Mouse (Mus musculus) MEL (cell line): ENCODE measurements around the gene Fam222b. TPM values are rescaled to one million over a fixed set of nuclear protein-coding genes. Genes with fewer than 3 reads are reported as not detected.

Source experiments
- DNase-seq: peaks from one replicate; pipeline ENCODE4 v3.0.0; 2011; ENCODE audit warnings: low read depth, low spot score
- H3K27ac ChIP-seq: 2 replicates; pipeline ENCODE4 v1.5.1; 2012; ENCODE audit warnings: low read depth, mild to moderate bottlenecking, control low read depth, low read length, moderate library complexity; ENCODE audit not compliant: control insufficient read depth
- H3K27me3 ChIP-seq, 2 experiments: fragments of 150-350 bp in 1 of 2; sonication (generic) in 1 of 2; 2 replicates each; pipeline ENCODE4 v1.6.1; 2012; ENCODE audit warnings: low read length in 2 of 2, mild to moderate bottlenecking in 2 of 2, improper control_type of control experiment in 1 of 2, moderate library complexity in 1 of 2; ENCODE audit not compliant: insufficient read depth in 2 of 2, control insufficient read depth in 1 of 2
- H3K36me3 ChIP-seq, 2 experiments: 2 replicates each; pipeline ENCODE4 v1.6.1; 2012 to 2014; ENCODE audit warnings: low read length in 2 of 2, improper control_type of control experiment in 1 of 2, inconsistent platforms in 1 of 2, mild to moderate bottlenecking in 1 of 2; ENCODE audit not compliant: insufficient read depth in 2 of 2, control insufficient read depth in 1 of 2
- H3K4me1 ChIP-seq, 2 experiments: fragments of 150-350 bp in 1 of 2; sonication (generic) in 1 of 2; 2 replicates each; pipeline ENCODE4 v1.6.1; 2012; ENCODE audit warnings: low read length in 2 of 2, improper control_type of control experiment in 1 of 2, mild to moderate bottlenecking in 1 of 2; ENCODE audit not compliant: insufficient read depth in 2 of 2, control insufficient read depth in 1 of 2
- H3K4me3 ChIP-seq, 2 experiments: fragments of 150-350 bp in 1 of 2; sonication (generic) in 1 of 2; 2 replicates each; pipeline ENCODE4 v1.5.1; 2012; ENCODE audit warnings: low read depth in 2 of 2, low read length in 2 of 2, mild to moderate bottlenecking in 2 of 2, moderate library complexity in 2 of 2, control low read depth in 1 of 2, improper control_type of control experiment in 1 of 2; ENCODE audit not compliant: control insufficient read depth in 1 of 2, insufficient read depth in 1 of 2
- H3K79me2 ChIP-seq: 2 replicates; pipeline ENCODE4 v1.6.1; 2012; ENCODE audit warnings: mild to moderate bottlenecking, low read length, moderate library complexity; ENCODE audit not compliant: control insufficient read depth, poor library complexity, insufficient read depth
- H3K9ac ChIP-seq: 2 replicates; pipeline ENCODE4 v1.6.1; 2012; ENCODE audit warnings: low read depth, mild to moderate bottlenecking, control low read depth, low read length, moderate library complexity; ENCODE audit not compliant: control insufficient read depth, poor library complexity, severe bottlenecking
- H3K9me3 ChIP-seq: fragments of 150-350 bp; sonication (generic); replicated peaks from 2 replicates; pipeline ENCODE4 v1.6.1; 2012; ENCODE audit warnings: mild to moderate bottlenecking, low read length, improper control_type of control experiment, moderate library complexity; ENCODE audit not compliant: insufficient read depth
- BHLHE40 ChIP-seq: IDR thresholded peaks from 2 replicates; pipeline ENCODE4 v1.6.1; 2012; ENCODE audit warnings: low read depth, mild to moderate bottlenecking, inconsistent platforms, low read length, improper control_type of control experiment, borderline replicate concordance
- CHD1 ChIP-seq: IDR thresholded peaks from 2 replicates; pipeline ENCODE4 v1.6.1; 2012; ENCODE audit warnings: low read depth, mild to moderate bottlenecking, inconsistent platforms, low read length, improper control_type of control experiment
- CTCF ChIP-seq, 3 experiments: IDR thresholded peaks in 2 of 3; conservative IDR thresholded peaks in 1 of 3; 2 replicates each; pipeline ENCODE4 v1.5.1; 2011 to 2012; ENCODE audit warnings: low read length in 3 of 3, low read depth in 2 of 3, mild to moderate bottlenecking in 2 of 3, improper control_type of control experiment in 1 of 3, inconsistent platforms in 1 of 3, mixed read lengths in 1 of 3, moderate library complexity in 1 of 3; ENCODE audit not compliant: control insufficient read depth in 1 of 3, insufficient read depth in 1 of 3, poor library complexity in 1 of 3, severe bottlenecking in 1 of 3
- EP300 ChIP-seq, 2 experiments: IDR thresholded peaks; 2 replicates each; pipeline ENCODE4 v1.6.1; 2011; ENCODE audit warnings: improper control_type of control experiment in 2 of 2, low read length in 2 of 2, low read depth in 1 of 2, mild to moderate bottlenecking in 1 of 2
- ETS1 ChIP-seq: IDR thresholded peaks from 2 replicates; pipeline ENCODE4 v1.6.1; 2012; ENCODE audit warnings: low read depth, mild to moderate bottlenecking, inconsistent platforms, low read length, improper control_type of control experiment, moderate library complexity
- GATA1 ChIP-seq: IDR thresholded peaks from 2 replicates; pipeline ENCODE4 v1.6.1; 2011; ENCODE audit warnings: low read depth, low read length, improper control_type of control experiment
- JUND ChIP-seq: IDR thresholded peaks from 2 replicates; pipeline ENCODE4 v1.6.1; 2011; ENCODE audit warnings: low read depth, mild to moderate bottlenecking, improper control_type of control experiment, low read length
- MAFK ChIP-seq: IDR thresholded peaks from 2 replicates; pipeline ENCODE4 v1.6.1; 2011; ENCODE audit warnings: low read depth, mild to moderate bottlenecking, low read length, improper control_type of control experiment, borderline replicate concordance
- MAX ChIP-seq: IDR thresholded peaks from 2 replicates; pipeline ENCODE4 v1.6.1; 2011; ENCODE audit warnings: low read length, improper control_type of control experiment
- MAZ ChIP-seq: IDR thresholded peaks from 2 replicates; pipeline ENCODE4 v1.6.1; 2012; ENCODE audit warnings: low read depth, mild to moderate bottlenecking, inconsistent platforms, low read length, improper control_type of control experiment
- NRF1 ChIP-seq: IDR thresholded peaks from 2 replicates; pipeline ENCODE4 v1.6.1; 2014; ENCODE audit warnings: low read depth, mild to moderate bottlenecking, inconsistent platforms, low read length, improper control_type of control experiment, moderate library complexity; ENCODE audit not compliant: poor library complexity, insufficient read depth, severe bottlenecking
- RCOR1 ChIP-seq: IDR thresholded peaks from 2 replicates; pipeline ENCODE4 v1.6.1; 2012; ENCODE audit warnings: low read depth, mild to moderate bottlenecking, inconsistent platforms, low read length, improper control_type of control experiment
- SIN3A ChIP-seq: IDR thresholded peaks from 2 replicates; pipeline ENCODE4 v1.6.1; 2012; ENCODE audit warnings: low read length, improper control_type of control experiment, inconsistent platforms
- SMC3 ChIP-seq: IDR thresholded peaks from 2 replicates; pipeline ENCODE4 v1.6.1; 2011; ENCODE audit warnings: low read depth, low read length, improper control_type of control experiment
- TAL1 ChIP-seq: IDR thresholded peaks from 2 replicates; pipeline ENCODE4 v1.6.1; 2012; ENCODE audit warnings: mild to moderate bottlenecking, inconsistent platforms, low read length, moderate library complexity, mixed read lengths
- TCF12 ChIP-seq: IDR thresholded peaks from 2 replicates; pipeline ENCODE4 v1.6.1; 2014; ENCODE audit warnings: low read depth, mild to moderate bottlenecking, inconsistent platforms, low read length, improper control_type of control experiment, moderate library complexity
- ZKSCAN1 ChIP-seq: IDR thresholded peaks from 2 replicates; pipeline ENCODE4 v1.6.1; 2012; ENCODE audit warnings: low read depth, mild to moderate bottlenecking, inconsistent platforms, low read length, improper control_type of control experiment, moderate library complexity
- polyA plus RNA-seq, 2 experiments: library from polyadenylated mRNA; stranded (reverse) in 1 of 2; unstranded in 1 of 2; fragments of >175 nt in 1 of 2; fragments of >200 nt in 1 of 2; gene quantifications; 2 replicates each; pipeline versions ENCODE4 v1.2.1 to v1.2.4; 2012; ENCODE audit warnings: low replicate concordance in 2 of 2, low read depth in 1 of 2; ENCODE audit not compliant: insufficient read length in 2 of 2, insufficient read depth in 1 of 2, missing spikeins in 1 of 2
- total RNA-seq: library from RNA; depleted of rRNA; stranded (reverse); fragments of 300-350 nt; gene quantifications from 2 replicates; pipeline ENCODE4 v1.2.3, GENCODE M21; 2012

Gene Fam222b
- total and polyA plus RNA-seq, 3 experiments = 2.4 to 8.1 TPM; not detected in 1

GRCm38 (mm10) chr11:78065906-78066305 lies 28.6 kb upstream of the Fam222b start:
- Histone ChIP-seq H3K27me3 (no peaks in the 10 kb centered on the region), H3K9me3 (no peaks in the 10 kb centered on the region), H3K9ac (no peak overlapping the region), H3K4me3 (no peak overlapping the region), H3K4me1 (peaks cover 24 to 34% of the 10 kb centered on the region in 2 experiments), H3K27ac (peak overlapping the region; percentile 15; the same call in 1 of the 2 replicates), H3K36me3 (peaks cover 0 to 35% of the 10 kb centered on the region in 2 experiments; a peak in 2 of 4 replicates), H3K79me2 (no peaks in the 10 kb centered on the region)
- peak; percentile 58 for DNase-seq
- TF ChIP-seq ZKSCAN1 = no peak
- TF ChIP-seq SMC3 = no peak
- peak; percentile 81 for TF ChIP-seq TAL1
- no peak for TF ChIP-seq CHD1
- peak; percentile 88 for TF ChIP-seq ETS1
- no peak for TF ChIP-seq MAFK
- TF ChIP-seq BHLHE40 = 0 out of 2 replicates have a peak, but pooled peaks have one; percentile 39
- peak; percentile 64 for TF ChIP-seq GATA1
- TF ChIP-seq TCF12 = peak; percentile 91
- TF ChIP-seq MAZ = no peak
- peak; percentile 85 for TF ChIP-seq RCOR1
- TF ChIP-seq MAX = 0 out of 2 replicates have a peak, but pooled peaks have one; percentile 48
- TF ChIP-seq NRF1 = no peak
- peak; percentile 77 for TF ChIP-seq SIN3A
- TF ChIP-seq EP300 (IDR thresholded peaks at IDR 0.05; ENCODE audit: low read depth in 1 of 2, low read length in 2 of 2) = peak; percentile 64 to 89

GRCm38 (mm10) chr11:78066641-78067040 lies 27.8 kb upstream of the Fam222b start:
- TF ChIP-seq CTCF (IDR thresholded peaks at IDR 0.05 in 2 of 3, conservative IDR thresholded peaks at IDR 0.05 in 1 of 3; ENCODE audit: control insufficient read depth in 1 of 3, insufficient read depth in 1 of 3, low read depth in 2 of 3, low read length in 3 of 3, poor library complexity in 1 of 3, severe bottlenecking in 1 of 3) (no peak), JUND (no peak)
- H3K27ac ChIP-seq = no peak overlapping the region
- H3K27me3 ChIP-seq = no peaks in the 10 kb centered on the region
- peaks cover 0 to 39% of the 10 kb centered on the region in 2 experiments; a peak in 2 of 4 replicates for H3K36me3 ChIP-seq
- H3K4me3 ChIP-seq = no peak overlapping the region
- no peak overlapping the region for H3K9ac ChIP-seq
- DNase-seq = no peak
- no peaks in the 10 kb centered on the region for H3K9me3 ChIP-seq
- H3K4me1 ChIP-seq = peaks cover 24 to 40% of the 10 kb centered on the region in 2 experiments
- no peaks in the 10 kb centered on the region for H3K79me2 ChIP-seq
